Mouse (Mus musculus) midbrain, embryonic 11.5 days (tissue): ENCODE measurements at regions not wholly inside any gene's neighbourhood (a gene's known extent, or its start where the extent isn't known, plus 50 kb on each side); places are given as distances from the start of the nearest gene placed in this dataset.

ENCODE experiments used
- ATAC-seq: fragments of 200-750 bp; cut with Nextera tagmentation; 2 replicates; pipeline ENCODE4 v1.8.0; 2017; ENCODE audit warnings: moderate TSS enrichment, moderate library complexity; ENCODE audit not compliant: low FRiP score
- DNase-seq: peaks from one replicate; pipeline ENCODE4 v3.0.0; 2015; ENCODE audit warnings: low spot score; ENCODE audit errors: missing footprints
- H3K27ac ChIP-seq: fragments of 300-500 bp; sonication (generic); 2 replicates; pipeline ENCODE4 v1.5.1; 2014; ENCODE audit warnings: low read depth, low read length
- H3K27me3 ChIP-seq: fragments of 300-500 bp; sonication (generic); 2 replicates; pipeline ENCODE4 v1.6.1; 2014; ENCODE audit warnings: mild to moderate bottlenecking, low read length, moderate library complexity, mixed read lengths; ENCODE audit not compliant: control insufficient read depth, insufficient read depth
- H3K36me3 ChIP-seq: fragments of 300-500 bp; sonication (generic); 2 replicates; pipeline ENCODE4 v1.6.1; 2014; ENCODE audit warnings: mild to moderate bottlenecking, low read length, moderate library complexity, mixed read lengths; ENCODE audit not compliant: control insufficient read depth, insufficient read depth
- H3K4me1 ChIP-seq: fragments of 300-500 bp; sonication (generic); 2 replicates; pipeline ENCODE4 v1.6.1; 2014; ENCODE audit warnings: low read length; ENCODE audit not compliant: control insufficient read depth, insufficient read depth
- H3K4me2 ChIP-seq: fragments of 300-500 bp; sonication (generic); 2 replicates; pipeline ENCODE4 v1.6.1; 2014; ENCODE audit warnings: mild to moderate bottlenecking, moderate library complexity
- H3K4me3 ChIP-seq: fragments of 300-500 bp; sonication (generic); 2 replicates; pipeline ENCODE4 v1.5.1; 2014; ENCODE audit warnings: low read depth, low read length
- H3K9ac ChIP-seq: fragments of 300-500 bp; sonication (generic); 2 replicates; pipeline ENCODE4 v1.6.1; 2014; ENCODE audit warnings: low read length
- H3K9me3 ChIP-seq: fragments of 300-500 bp; sonication (generic); 2 replicates; pipeline ENCODE4 v1.6.1; 2016; ENCODE audit warnings: low read length; ENCODE audit not compliant: control insufficient read depth
- WGBS: fragments of 180-500 bp; shearing (Covaris S2); extraction: QIAGEN DNeasy Blood & Tissue Kit; methylation state at CpG from one replicate; pipeline ENCODE4 v1.1.7; 2014; 5-methylcytosine and 5-hydroxymethylcytosine counted together

GRCm38 (mm10) chr19:26143539-26143938 lies 461.3 kb upstream of the Smarca2 start:
- ATAC-seq (no peak), DNase-seq (no peak)
- no peaks in the 10 kb centered on the region for H3K27me3 ChIP-seq
- 93% methylated on average over 2 of the region's 2 CpGs for WGBS
- no peak overlapping the region for H3K4me3 ChIP-seq
- H3K4me2 ChIP-seq, result no peak overlapping the region
- H3K27ac ChIP-seq, result no peak overlapping the region
- H3K4me1 ChIP-seq, result peaks cover 3% of the 10 kb centered on the region; the same call in 1 of the 2 replicates
- no peaks in the 10 kb centered on the region for H3K36me3 ChIP-seq
- no peaks in the 10 kb centered on the region for H3K9me3 ChIP-seq
- H3K9ac ChIP-seq, result no peak overlapping the region

- 88% methylated on average over 4 of the region's 4 CpGs for WGBS
Observed at GRCm38 (mm10) chr19:26151216-26151615, 453.6 kb upstream of the Smarca2 start.

GRCm38 (mm10) chr19:26164993-26165392 lies 439.9 kb upstream of the Smarca2 start:
- no peak overlapping the region for H3K4me3 ChIP-seq
- 30% methylated on average over 13 of the region's 13 CpGs for WGBS
- H3K36me3 ChIP-seq, result no peaks in the 10 kb centered on the region
- H3K9me3 ChIP-seq, result no peaks in the 10 kb centered on the region
- H3K27ac ChIP-seq, result no peak overlapping the region
- H3K9ac ChIP-seq, result no peak overlapping the region
- no peaks in the 10 kb centered on the region for H3K4me1 ChIP-seq
- 0 out of 2 replicates have a peak, but pooled peaks have one; percentile 54 for ATAC-seq
- H3K27me3 ChIP-seq, result no peaks in the 10 kb centered on the region
- peak overlapping the region; percentile 17; the same call in 1 of the 2 replicates for H3K4me2 ChIP-seq
- DNase-seq, result no peak

More at GRCm38 (mm10) chr19:26151216-26151615, 453.6 kb upstream of the Smarca2 start:
- ATAC-seq (no peak), DNase-seq (peak; percentile 56)
- no peaks in the 10 kb centered on the region for H3K36me3 ChIP-seq
- H3K9ac ChIP-seq, result no peak overlapping the region
- H3K27ac ChIP-seq, result no peak overlapping the region
- H3K27me3 ChIP-seq, result no peaks in the 10 kb centered on the region
- no peaks in the 10 kb centered on the region for H3K9me3 ChIP-seq
- H3K4me1 ChIP-seq, result no peaks in the 10 kb centered on the region
- H3K4me3 ChIP-seq, result no peak overlapping the region
- H3K4me2 ChIP-seq, result no peak overlapping the region

- WGBS, result 18% methylated on average over 4 of the region's 4 CpGs
- DNase-seq (no peak), ATAC-seq (no peak)
- Histone ChIP-seq H3K9me3 (no peaks in the 10 kb centered on the region), H3K4me3 (no peak overlapping the region), H3K4me2 (no peak overlapping the region), H3K36me3 (no peaks in the 10 kb centered on the region), H3K27ac (no peak overlapping the region), H3K9ac (no peak overlapping the region), H3K27me3 (no peaks in the 10 kb centered on the region), H3K4me1 (no peaks in the 10 kb centered on the region)
Observed at GRCm38 (mm10) chr19:26181774-26182173, 423.1 kb upstream of the Smarca2 start.

GRCm38 (mm10) chr19:26185012-26185411 lies 419.8 kb upstream of the Smarca2 start:
- H3K27ac ChIP-seq, result no peak overlapping the region
- no peaks in the 10 kb centered on the region for H3K36me3 ChIP-seq
- no peaks in the 10 kb centered on the region for H3K4me1 ChIP-seq
- H3K9me3 ChIP-seq, result no peaks in the 10 kb centered on the region
- no peak overlapping the region for H3K9ac ChIP-seq
- no peak for ATAC-seq
- H3K4me3 ChIP-seq, result no peak overlapping the region
- no peak for DNase-seq
- H3K27me3 ChIP-seq, result no peaks in the 10 kb centered on the region
- 82% methylated on average over 7 of the region's 7 CpGs for WGBS
- no peak overlapping the region for H3K4me2 ChIP-seq

- ATAC-seq (no peak), DNase-seq (no peak)
- Histone ChIP-seq H3K4me2 (no peak overlapping the region), H3K4me3 (no peak overlapping the region), H3K27ac (no peak overlapping the region), H3K27me3 (no peaks in the 10 kb centered on the region), H3K9ac (no peak overlapping the region), H3K4me1 (no peaks in the 10 kb centered on the region), H3K9me3 (no peaks in the 10 kb centered on the region), H3K36me3 (no peaks in the 10 kb centered on the region)
- WGBS, result 88% methylated on average over 1 of the region's 1 CpGs
Observed at GRCm38 (mm10) chr19:26190803-26191202, 414.0 kb upstream of the Smarca2 start.

- H3K27me3 ChIP-seq, result no peaks in the 10 kb centered on the region
- 74% methylated on average over 1 of the region's 1 CpGs for WGBS
- DNase-seq, result no peak
- H3K9ac ChIP-seq, result no peak overlapping the region
- no peak overlapping the region for H3K4me3 ChIP-seq
- H3K4me1 ChIP-seq, result no peaks in the 10 kb centered on the region
- no peaks in the 10 kb centered on the region for H3K36me3 ChIP-seq
- no peak for ATAC-seq
- no peak overlapping the region for H3K27ac ChIP-seq
- no peaks in the 10 kb centered on the region for H3K9me3 ChIP-seq
- H3K4me2 ChIP-seq, result no peak overlapping the region
Observed at GRCm38 (mm10) chr19:26193664-26194063, 411.2 kb upstream of the Smarca2 start.

- H3K4me3 ChIP-seq, result no peak overlapping the region
- no peak overlapping the region for H3K27ac ChIP-seq
- H3K4me2 ChIP-seq, result no peak overlapping the region
- H3K36me3 ChIP-seq, result no peaks in the 10 kb centered on the region
- DNase-seq, result no peak
- 36% methylated on average over 1 of the region's 1 CpGs for WGBS
- peak; percentile 42; the same call in 1 of the 2 replicates for ATAC-seq
- H3K27me3 ChIP-seq, result no peaks in the 10 kb centered on the region
- H3K4me1 ChIP-seq, result no peaks in the 10 kb centered on the region
- no peaks in the 10 kb centered on the region for H3K9me3 ChIP-seq
- no peak overlapping the region for H3K9ac ChIP-seq
Observed at GRCm38 (mm10) chr19:26208760-26209159, 396.1 kb upstream of the Smarca2 start.

- H3K9me3 ChIP-seq, result no peaks in the 10 kb centered on the region
- no peaks in the 10 kb centered on the region for H3K4me1 ChIP-seq
- no peak overlapping the region for H3K4me2 ChIP-seq
- WGBS, result 64% methylated on average over 4 of the region's 4 CpGs
- H3K27me3 ChIP-seq, result no peaks in the 10 kb centered on the region
- DNase-seq (no peak), ATAC-seq (no peak)
- no peak overlapping the region for H3K9ac ChIP-seq
- H3K4me3 ChIP-seq, result no peak overlapping the region
- H3K27ac ChIP-seq, result no peak overlapping the region
- no peaks in the 10 kb centered on the region for H3K36me3 ChIP-seq
Observed at GRCm38 (mm10) chr19:26234539-26234938, 370.3 kb upstream of the Smarca2 start.

- no peak overlapping the region for H3K4me2 ChIP-seq
- no peaks in the 10 kb centered on the region for H3K36me3 ChIP-seq
- H3K9ac ChIP-seq, result no peak overlapping the region
- no peaks in the 10 kb centered on the region for H3K9me3 ChIP-seq
- no peak overlapping the region for H3K27ac ChIP-seq
- ATAC-seq (no peak), DNase-seq (no peak)
- 82% methylated on average over 6 of the region's 6 CpGs for WGBS
- no peak overlapping the region for H3K4me3 ChIP-seq
- no peaks in the 10 kb centered on the region for H3K4me1 ChIP-seq
- H3K27me3 ChIP-seq, result no peaks in the 10 kb centered on the region
Observed at GRCm38 (mm10) chr19:26244067-26244466, 360.8 kb upstream of the Smarca2 start.
